Mouse (Mus musculus) myocyte (in vitro differentiated cells): ENCODE data around the gene Pax6.

Source experiments
- CEBPB ChIP-seq: IDR thresholded peaks from 2 replicates; pipeline ENCODE4 v1.6.1; 2011; ENCODE audit warnings: mild to moderate bottlenecking, moderate library complexity; ENCODE audit not compliant: poor library complexity, insufficient read depth, severe bottlenecking
- E2F4 ChIP-seq: IDR thresholded peaks from one replicate; pipeline ENCODE4 v1.6.1; 2011; ENCODE audit warnings: mild to moderate bottlenecking, control low read depth, moderate library complexity; ENCODE audit not compliant: insufficient read depth
- MAX ChIP-seq: IDR thresholded peaks from one replicate; pipeline ENCODE4 v1.6.1; 2011; ENCODE audit warnings: low read depth, mild to moderate bottlenecking, control low read depth
- MYOG ChIP-seq, 3 experiments: IDR thresholded peaks; one replicate each; pipeline ENCODE4 v1.6.1; 2011; ENCODE audit warnings: control low read depth in 2 of 3, low read depth in 2 of 3, mild to moderate bottlenecking in 2 of 3; ENCODE audit not compliant: insufficient read length in 2 of 3, control insufficient read depth in 1 of 3, insufficient read depth in 1 of 3
- POLR2A ChIP-seq: IDR thresholded peaks from one replicate; pipeline ENCODE4 v1.6.1; 2011; ENCODE audit warnings: low read depth, mild to moderate bottlenecking, control low read depth, moderate library complexity; ENCODE audit not compliant: insufficient read length
- POLR2AphosphoS2 ChIP-seq: IDR thresholded peaks from one replicate; pipeline ENCODE4 v1.6.1; 2011; ENCODE audit warnings: low read depth, control low read depth; ENCODE audit not compliant: insufficient read length
- TCF12 ChIP-seq: IDR thresholded peaks from one replicate; pipeline ENCODE4 v1.6.1; 2011; ENCODE audit warnings: mild to moderate bottlenecking, control low read depth; ENCODE audit not compliant: poor library complexity, insufficient read depth, severe bottlenecking
- TCF3 ChIP-seq: IDR thresholded peaks from one replicate; pipeline ENCODE4 v1.6.1; 2011; ENCODE audit warnings: low read depth, control low read depth; ENCODE audit not compliant: insufficient read length
- USF1 ChIP-seq: IDR thresholded peaks from one replicate; pipeline ENCODE4 v1.6.1; 2011; ENCODE audit warnings: low read depth, mild to moderate bottlenecking, control low read depth, moderate library complexity

GRCm38 (mm10) chr2:105677434-105678105, 8.9 kb downstream of the Pax6 start:
- TF ChIP-seq TCF12 (no peak), USF1 (no peak), POLR2A (no peak), CEBPB (no peak), E2F4 (no peak), MAX (no peak), POLR2AphosphoS2 (no peak), MYOG (IDR thresholded peaks at IDR 0.05; ENCODE audit: control insufficient read depth in 1 of 3, insufficient read depth in 1 of 3, insufficient read length in 2 of 3, low read depth in 2 of 3) (no peak), TCF3 (no peak)
